Mouse (Mus musculus) MEL (cell line): Measurements from ENCODE around the gene Arhgap29. TPM values are rescaled to one million over a fixed set of nuclear protein-coding genes. Genes with fewer than 3 reads are reported as not detected.

ENCODE experiments used
- DNase-seq: peaks from one replicate; pipeline ENCODE4 v3.0.0; 2011; ENCODE audit warnings: low read depth, low spot score
- H3K27ac ChIP-seq: 2 replicates; pipeline ENCODE4 v1.5.1; 2012; ENCODE audit warnings: low read depth, mild to moderate bottlenecking, control low read depth, low read length, moderate library complexity; ENCODE audit not compliant: control insufficient read depth
- H3K27me3 ChIP-seq, 2 experiments: fragments of 150-350 bp in 1 of 2; sonication (generic) in 1 of 2; 2 replicates each; pipeline ENCODE4 v1.6.1; 2012; ENCODE audit warnings: low read length in 2 of 2, mild to moderate bottlenecking in 2 of 2, improper control_type of control experiment in 1 of 2, moderate library complexity in 1 of 2; ENCODE audit not compliant: insufficient read depth in 2 of 2, control insufficient read depth in 1 of 2
- H3K36me3 ChIP-seq, 2 experiments: 2 replicates each; pipeline ENCODE4 v1.6.1; 2012 to 2014; ENCODE audit warnings: low read length in 2 of 2, improper control_type of control experiment in 1 of 2, inconsistent platforms in 1 of 2, mild to moderate bottlenecking in 1 of 2; ENCODE audit not compliant: insufficient read depth in 2 of 2, control insufficient read depth in 1 of 2
- H3K4me1 ChIP-seq, 2 experiments: fragments of 150-350 bp in 1 of 2; sonication (generic) in 1 of 2; 2 replicates each; pipeline ENCODE4 v1.6.1; 2012; ENCODE audit warnings: low read length in 2 of 2, improper control_type of control experiment in 1 of 2, mild to moderate bottlenecking in 1 of 2; ENCODE audit not compliant: insufficient read depth in 2 of 2, control insufficient read depth in 1 of 2
- H3K4me3 ChIP-seq, 2 experiments: fragments of 150-350 bp in 1 of 2; sonication (generic) in 1 of 2; 2 replicates each; pipeline ENCODE4 v1.5.1; 2012; ENCODE audit warnings: low read depth in 2 of 2, low read length in 2 of 2, mild to moderate bottlenecking in 2 of 2, moderate library complexity in 2 of 2, control low read depth in 1 of 2, improper control_type of control experiment in 1 of 2; ENCODE audit not compliant: control insufficient read depth in 1 of 2, insufficient read depth in 1 of 2
- H3K79me2 ChIP-seq: 2 replicates; pipeline ENCODE4 v1.6.1; 2012; ENCODE audit warnings: mild to moderate bottlenecking, low read length, moderate library complexity; ENCODE audit not compliant: control insufficient read depth, poor library complexity, insufficient read depth
- H3K9ac ChIP-seq: 2 replicates; pipeline ENCODE4 v1.6.1; 2012; ENCODE audit warnings: low read depth, mild to moderate bottlenecking, control low read depth, low read length, moderate library complexity; ENCODE audit not compliant: control insufficient read depth, poor library complexity, severe bottlenecking
- H3K9me3 ChIP-seq: fragments of 150-350 bp; sonication (generic); replicated peaks from 2 replicates; pipeline ENCODE4 v1.6.1; 2012; ENCODE audit warnings: mild to moderate bottlenecking, low read length, improper control_type of control experiment, moderate library complexity; ENCODE audit not compliant: insufficient read depth
- BHLHE40 ChIP-seq: IDR thresholded peaks from 2 replicates; pipeline ENCODE4 v1.6.1; 2012; ENCODE audit warnings: low read depth, mild to moderate bottlenecking, inconsistent platforms, low read length, improper control_type of control experiment, borderline replicate concordance
- CTCF ChIP-seq, 3 experiments: IDR thresholded peaks in 2 of 3; conservative IDR thresholded peaks in 1 of 3; 2 replicates each; pipeline ENCODE4 v1.5.1; 2011 to 2012; ENCODE audit warnings: low read length in 3 of 3, low read depth in 2 of 3, mild to moderate bottlenecking in 2 of 3, improper control_type of control experiment in 1 of 3, inconsistent platforms in 1 of 3, mixed read lengths in 1 of 3, moderate library complexity in 1 of 3; ENCODE audit not compliant: control insufficient read depth in 1 of 3, insufficient read depth in 1 of 3, poor library complexity in 1 of 3, severe bottlenecking in 1 of 3
- E2F4 ChIP-seq: IDR thresholded peaks from 2 replicates; pipeline ENCODE4 v1.6.1; 2011; ENCODE audit warnings: low read depth, low read length, improper control_type of control experiment, borderline replicate concordance
- ELF1 ChIP-seq: IDR thresholded peaks from 2 replicates; pipeline ENCODE4 v1.6.1; 2014; ENCODE audit warnings: low read depth, mild to moderate bottlenecking, inconsistent platforms, low read length, improper control_type of control experiment, moderate library complexity
- ETS1 ChIP-seq: IDR thresholded peaks from 2 replicates; pipeline ENCODE4 v1.6.1; 2012; ENCODE audit warnings: low read depth, mild to moderate bottlenecking, inconsistent platforms, low read length, improper control_type of control experiment, moderate library complexity
- GABPA ChIP-seq: IDR thresholded peaks from 2 replicates; pipeline ENCODE4 v1.6.1; 2012; ENCODE audit warnings: low read depth, mild to moderate bottlenecking, inconsistent platforms, low read length, improper control_type of control experiment, moderate library complexity
- GATA1 ChIP-seq: IDR thresholded peaks from 2 replicates; pipeline ENCODE4 v1.6.1; 2011; ENCODE audit warnings: low read depth, low read length, improper control_type of control experiment
- HCFC1 ChIP-seq: IDR thresholded peaks from 2 replicates; pipeline ENCODE4 v1.6.1; 2012; ENCODE audit warnings: low read depth, mild to moderate bottlenecking, inconsistent platforms, low read length, improper control_type of control experiment, moderate library complexity
- JUND ChIP-seq: IDR thresholded peaks from 2 replicates; pipeline ENCODE4 v1.6.1; 2011; ENCODE audit warnings: low read depth, mild to moderate bottlenecking, improper control_type of control experiment, low read length
- MXI1 ChIP-seq: IDR thresholded peaks from 2 replicates; pipeline ENCODE4 v1.6.1; 2011; ENCODE audit warnings: mild to moderate bottlenecking, low read depth, low read length, improper control_type of control experiment
- MYB ChIP-seq: IDR thresholded peaks from 2 replicates; pipeline ENCODE4 v1.6.1; 2011; ENCODE audit warnings: mild to moderate bottlenecking, low read depth, low read length, improper control_type of control experiment
- MYC ChIP-seq: IDR thresholded peaks from 2 replicates; pipeline ENCODE4 v1.6.1; 2011; ENCODE audit warnings: low read depth, mild to moderate bottlenecking, low read length, improper control_type of control experiment, moderate library complexity
- NELFE ChIP-seq: IDR thresholded peaks from 2 replicates; pipeline ENCODE4 v1.6.1; 2011; ENCODE audit warnings: low read depth, low read length, improper control_type of control experiment
- POLR2AphosphoS2 ChIP-seq: IDR thresholded peaks from 2 replicates; pipeline ENCODE4 v1.6.1; 2011; ENCODE audit warnings: low read length, improper control_type of control experiment
- RAD21 ChIP-seq: IDR thresholded peaks from 2 replicates; pipeline ENCODE4 v1.6.1; 2011; ENCODE audit warnings: mild to moderate bottlenecking, low read depth, low read length, improper control_type of control experiment
- SIN3A ChIP-seq: IDR thresholded peaks from 2 replicates; pipeline ENCODE4 v1.6.1; 2012; ENCODE audit warnings: low read length, improper control_type of control experiment, inconsistent platforms
- SMC3 ChIP-seq: IDR thresholded peaks from 2 replicates; pipeline ENCODE4 v1.6.1; 2011; ENCODE audit warnings: low read depth, low read length, improper control_type of control experiment
- UBTF ChIP-seq: IDR thresholded peaks from 2 replicates; pipeline ENCODE4 v1.6.1; 2012; ENCODE audit warnings: low read depth, mild to moderate bottlenecking, inconsistent platforms, low read length, improper control_type of control experiment, moderate library complexity, borderline replicate concordance; ENCODE audit not compliant: insufficient read depth
- USF1 ChIP-seq: IDR thresholded peaks from 2 replicates; pipeline ENCODE4 v1.6.1; 2014; ENCODE audit warnings: low read depth, mild to moderate bottlenecking, inconsistent platforms, low read length, improper control_type of control experiment, moderate library complexity
- ZC3H11A ChIP-seq: IDR thresholded peaks from 2 replicates; pipeline ENCODE4 v1.6.1; 2012; ENCODE audit warnings: low read depth, mild to moderate bottlenecking, inconsistent platforms, low read length, improper control_type of control experiment
- ZNF384 ChIP-seq: IDR thresholded peaks from 2 replicates; pipeline ENCODE4 v1.6.1; 2012; ENCODE audit warnings: low read depth, mild to moderate bottlenecking, inconsistent platforms, low read length, improper control_type of control experiment
- polyA plus RNA-seq, 2 experiments: library from polyadenylated mRNA; stranded (reverse) in 1 of 2; unstranded in 1 of 2; fragments of >175 nt in 1 of 2; fragments of >200 nt in 1 of 2; gene quantifications; 2 replicates each; pipeline versions ENCODE4 v1.2.1 to v1.2.4; 2012; ENCODE audit warnings: low replicate concordance in 2 of 2, low read depth in 1 of 2; ENCODE audit not compliant: insufficient read length in 2 of 2, insufficient read depth in 1 of 2, missing spikeins in 1 of 2
- total RNA-seq: library from RNA; depleted of rRNA; stranded (reverse); fragments of 300-350 nt; gene quantifications from 2 replicates; pipeline ENCODE4 v1.2.3, GENCODE M21; 2012

Gene Arhgap29
- total and polyA plus RNA-seq, 3 experiments, result 0.19 to 0.23 TPM; not detected in 1

- H3K36me3 ChIP-seq, result no peaks in the 10 kb centered on the region
- H3K27me3 ChIP-seq, result no peaks in the 10 kb centered on the region; a peak in 1 of 4 replicates
- H3K9ac ChIP-seq, result no peak overlapping the region
- no peak overlapping the region for H3K27ac ChIP-seq
- no peak for DNase-seq
- no peaks in the 10 kb centered on the region for H3K79me2 ChIP-seq
- H3K4me1 ChIP-seq, result no peaks in the 10 kb centered on the region
- no peaks in the 10 kb centered on the region for H3K9me3 ChIP-seq
- no peak for TF ChIP-seq MXI1
- no peak for TF ChIP-seq NELFE
- no peak overlapping the region for H3K4me3 ChIP-seq
These were observed 45.7 kb upstream of the Arhgap29 start for GRCm38 (mm10) chr3:121906623-121907022.

GRCm38 (mm10) chr3:121909155-121909554, 43.2 kb upstream of the Arhgap29 start:
- H3K9ac ChIP-seq, result no peak overlapping the region
- H3K36me3 ChIP-seq, result no peaks in the 10 kb centered on the region
- DNase-seq, result no peak
- H3K4me1 ChIP-seq, result no peaks in the 10 kb centered on the region
- no peaks in the 10 kb centered on the region for H3K79me2 ChIP-seq
- no peaks in the 10 kb centered on the region for H3K9me3 ChIP-seq
- H3K27me3 ChIP-seq, result no peaks in the 10 kb centered on the region; a peak in 1 of 4 replicates
- TF ChIP-seq POLR2AphosphoS2, result no peak
- no peak for TF ChIP-seq USF1
- no peak for TF ChIP-seq SMC3
- TF ChIP-seq ELF1, result no peak
- TF ChIP-seq MYB, result no peak
- TF ChIP-seq BHLHE40, result no peak
- no peak for TF ChIP-seq RAD21
- TF ChIP-seq NELFE, result no peak
- TF ChIP-seq SIN3A, result no peak
- TF ChIP-seq ZC3H11A, result no peak
- TF ChIP-seq CTCF (IDR thresholded peaks at IDR 0.05 in 2 of 3, conservative IDR thresholded peaks at IDR 0.05 in 1 of 3; ENCODE audit: control insufficient read depth in 1 of 3, insufficient read depth in 1 of 3, low read depth in 2 of 3, low read length in 3 of 3, poor library complexity in 1 of 3, severe bottlenecking in 1 of 3), result no peak
- TF ChIP-seq JUND, result no peak
- no peak for TF ChIP-seq GATA1
- no peak overlapping the region for H3K27ac ChIP-seq
- no peak overlapping the region for H3K4me3 ChIP-seq

- TF ChIP-seq ETS1 (no peak), E2F4 (no peak), MXI1 (no peak), ELF1 (no peak), BHLHE40 (no peak), SMC3 (no peak), HCFC1 (no peak), UBTF (no peak), GABPA (no peak), ZNF384 (no peak), MYC (no peak), MYB (no peak), ZC3H11A (no peak)
- no peak for DNase-seq
These were observed 38.9 kb upstream of the Arhgap29 start for GRCm38 (mm10) chr3:121913476-121913875.

More at GRCm38 (mm10) chr3:121913476-121913875, 38.9 kb upstream of the Arhgap29 start:
- H3K27me3 ChIP-seq, result no peaks in the 10 kb centered on the region
- H3K79me2 ChIP-seq, result no peaks in the 10 kb centered on the region
- no peaks in the 10 kb centered on the region for H3K4me1 ChIP-seq
- no peaks in the 10 kb centered on the region for H3K36me3 ChIP-seq
- no peaks in the 10 kb centered on the region for H3K9me3 ChIP-seq
- H3K27ac ChIP-seq, result no peak overlapping the region
- no peak overlapping the region for H3K9ac ChIP-seq
- H3K4me3 ChIP-seq, result no peak overlapping the region
